In the genomic region with DNA sequence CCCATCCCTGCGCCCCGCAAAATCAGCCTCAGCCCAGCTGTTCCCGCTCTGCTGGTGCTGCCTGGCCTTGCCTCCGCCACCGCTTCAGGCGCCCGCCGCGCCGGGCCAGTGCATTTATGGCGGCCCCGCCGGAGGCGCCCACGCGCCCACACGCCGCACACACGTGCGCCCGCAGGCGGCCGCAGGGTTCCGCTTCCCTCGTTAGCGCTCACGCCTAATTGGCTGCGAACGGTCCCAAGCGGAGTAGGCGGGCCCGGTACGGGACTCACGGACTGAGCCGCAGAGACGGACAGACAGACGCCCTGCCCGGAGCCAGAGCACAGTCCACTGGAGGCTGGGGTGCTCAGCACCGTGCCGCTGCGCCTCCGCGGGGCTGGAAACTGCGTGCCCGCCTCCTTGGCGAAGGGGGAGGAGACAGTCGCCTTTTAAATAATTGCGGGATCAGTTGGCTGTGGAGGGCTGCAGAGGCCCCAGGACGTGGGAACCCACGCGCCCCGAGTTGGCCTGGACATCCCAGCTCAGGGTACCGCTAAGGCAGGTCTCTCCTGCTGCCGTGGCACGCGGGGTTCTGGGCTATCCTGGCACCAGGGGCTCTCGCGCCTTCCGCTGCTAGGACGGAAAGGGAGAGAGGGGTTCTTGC, we compare ENCODE assay signal across 11 mouse cellular contexts. TPM values are rescaled to one million over a fixed set of nuclear protein-coding genes. Genes with fewer than 3 reads are reported as not detected.
DNase-seq lines count a peak whose midpoint lies in the region; ATAC-seq and TF ChIP-seq lines count a peak whose summit lies in the region.
"Had no signal": no experiment of that assay in that cellular context is flagged by ENCODE, and none has a peak within 500 bp of the region (broad histone marks: within the 10 kb centered on the region; RNA-seq: fewer than 3 reads in every experiment).

No protein-coding gene starts in this region.

- no peak for TF ChIP-seq CTCF in bone marrow macrophage, adult 2 months (IDR thresholded peaks at IDR 0.05; ENCODE audit: low read depth, low read length)
- TF ChIP-seq CTCF in lung, adult 2 months (IDR thresholded peaks at IDR 0.05; ENCODE audit: insufficient read depth, low read length), result no peak

- no peak for DNase-seq in heart, postnatal 25 days (ENCODE audit: low spot score)
- no peak for DNase-seq in layer of hippocampus, adult 9-10 months (ENCODE audit: low spot score)
- DNase-seq in urinary bladder, adult 18-20 months (ENCODE audit: low spot score in 2 of 2), result no peak
- DNase-seq in lung, adult 2 months, result no peak

- H3K4me3 ChIP-seq in heart, embryonic 13.5 days, result peak overlapping the region; percentile 42
- H3K4me3 ChIP-seq in bone marrow macrophage, adult 2 months (ENCODE audit: insufficient read depth, low read length), result peak overlapping the region; percentile 22
- H3K4me3 ChIP-seq in hindbrain, embryonic 12.5 days, result peak overlapping the region; percentile 31
- peak overlapping the region; percentile 23 for H3K4me3 ChIP-seq in midbrain, embryonic 15.5 days
- no peak overlapping the region for H3K4me3 ChIP-seq in lung, adult 2 months (replicated peaks; ENCODE audit: extremely low read depth, low read depth, low read length)

- under 1% methylated on average over 60 of the region's 60 CpGs for WGBS in heart, embryonic 13.5 days
- under 1% methylated on average over 60 of the region's 60 CpGs for WGBS in hindbrain, embryonic 12.5 days
- under 1% methylated on average over 58 of the region's 60 CpGs for WGBS in midbrain, embryonic 15.5 days
- 1% methylated on average over 57 of the region's 60 CpGs for WGBS in lung, adult 2 months

- no peak overlapping the region for H3K9ac ChIP-seq in heart, embryonic 13.5 days
- H3K9ac ChIP-seq in hindbrain, embryonic 12.5 days, result 0 out of 2 replicates have a peak overlapping the region, but pooled peaks have one; percentile 27
- no peak overlapping the region for H3K9ac ChIP-seq in midbrain, embryonic 15.5 days
- H3K9ac ChIP-seq: liver, embryonic 14.5 days had no signal

- TF ChIP-seq POLR2A in bone marrow macrophage, adult 2 months (IDR thresholded peaks at IDR 0.05; ENCODE audit: borderline replicate concordance, low read depth, low read length), result no peak
- TF ChIP-seq POLR2A in lung, adult 2 months (IDR thresholded peaks at IDR 0.05; ENCODE audit: borderline replicate concordance, extremely low read depth, low read depth, low read length), result no peak

- peaks cover 42% of the 10 kb centered on the region for H3K4me1 ChIP-seq in heart, embryonic 13.5 days
- H3K4me1 ChIP-seq in bone marrow macrophage, adult 2 months (ENCODE audit: control insufficient read depth, insufficient read depth, low read length), result no peaks in the 10 kb centered on the region
- peaks cover 33% of the 10 kb centered on the region for H3K4me1 ChIP-seq in hindbrain, embryonic 12.5 days
- peaks cover 51% of the 10 kb centered on the region for H3K4me1 ChIP-seq in midbrain, embryonic 15.5 days
- 0 out of 2 replicates have a peak, but pooled peaks cover 2% of the 10 kb centered on the region for H3K4me1 ChIP-seq in lung, adult 2 months (ENCODE audit: control insufficient read depth, insufficient read depth, low read length)

- no peaks in the 10 kb centered on the region for H3K9me3 ChIP-seq in heart, embryonic 13.5 days
- no peaks in the 10 kb centered on the region for H3K9me3 ChIP-seq in hindbrain, embryonic 12.5 days (replicated peaks)
- H3K9me3 ChIP-seq in midbrain, embryonic 15.5 days, result no peaks in the 10 kb centered on the region

- ATAC-seq in heart, embryonic 13.5 days (ENCODE audit: extremely low read depth, insufficient number of reproducible peaks, low FRiP score, low TSS enrichment), result no peak
- ATAC-seq in hindbrain, embryonic 12.5 days (ENCODE audit: low FRiP score), result 0 out of 2 replicates have a peak, but pooled peaks have one; percentile 15
- ATAC-seq in midbrain, embryonic 15.5 days (replicated peaks), result no peak

- H3K27ac ChIP-seq in heart, embryonic 13.5 days (replicated peaks), result no peak overlapping the region
- no peak overlapping the region for H3K27ac ChIP-seq in bone marrow macrophage, adult 2 months (ENCODE audit: insufficient read depth, low read depth, low read length)
- H3K27ac ChIP-seq in hindbrain, embryonic 12.5 days, result peak overlapping the region; percentile 48
- no peak overlapping the region for H3K27ac ChIP-seq in midbrain, embryonic 15.5 days
- H3K27ac ChIP-seq: liver, embryonic 14.5 days had no signal

- peaks cover 99% of the 10 kb centered on the region for H3K27me3 ChIP-seq in heart, embryonic 13.5 days (replicated peaks)
- peaks cover 100% of the 10 kb centered on the region for H3K27me3 ChIP-seq in hindbrain, embryonic 12.5 days
- peaks cover 95% of the 10 kb centered on the region for H3K27me3 ChIP-seq in midbrain, embryonic 15.5 days (replicated peaks)

- H3K4me2 ChIP-seq in heart, embryonic 13.5 days, result peak overlapping the region; percentile 58
- peak overlapping the region; percentile 45 for H3K4me2 ChIP-seq in hindbrain, embryonic 12.5 days (replicated peaks)
- H3K4me2 ChIP-seq in midbrain, embryonic 15.5 days, result peak overlapping the region; percentile 45

- no peaks in the 10 kb centered on the region for H3K36me3 ChIP-seq in heart, embryonic 13.5 days
- H3K36me3 ChIP-seq in hindbrain, embryonic 12.5 days, result no peaks in the 10 kb centered on the region
- H3K36me3 ChIP-seq in midbrain, embryonic 15.5 days (replicated peaks), result no peaks in the 10 kb centered on the region
- H3K36me3 ChIP-seq: G1E had no signal

- intact Hi-C loops in heart, postnatal 25 days (cut with DNase I), result no loop called here

RNA-seq across cellular contexts. Expression of gene Nkx1-1, which starts 0.5 kb away (rescaled TPM):
- polyA plus RNA-seq in heart, embryonic 13.5 days (2015; fragmentation: Nextera tagmentation; extraction: Ambion mirVana), result not detected in 2 replicates
- total RNA-seq in heart, postnatal 25 days (2021), result not detected
- not detected in 2 replicates for polyA plus RNA-seq in bone marrow macrophage, adult 2 months (2012; ENCODE audit: insufficient read depth, insufficient read length, missing spikeins)
- polyA plus RNA-seq in hindbrain, embryonic 12.5 days (2016; fragmentation: Nextera tagmentation; extraction: Ambion mirVana), result 2.8 and 3.2 TPM in 2 replicates
- polyA plus RNA-seq in midbrain, embryonic 15.5 days (2015; fragmentation: Nextera tagmentation; extraction: Ambion mirVana), result 0.33 TPM in 1 of 2 replicates, not detected in the other
- not detected in 2 replicates for polyA plus RNA-seq in lung, adult 2 months (2012; rRNA removed)
- polyA plus RNA-seq: cortical plate, adult 2 months; G1E; liver, embryonic 14.5 days had no signal

RNA-seq across cellular contexts. Expression of gene Uvssa, which starts 55.9 kb away (rescaled TPM):
- 3.9 and 4.0 TPM in 2 replicates for polyA plus RNA-seq in heart, embryonic 13.5 days (2015; fragmentation: Nextera tagmentation; extraction: Ambion mirVana)
- 1 to 10 TPM; 3.2 TPM for total RNA-seq in heart, postnatal 25 days (2021)
- 13.0 and 15.9 TPM in 2 replicates for polyA plus RNA-seq in bone marrow macrophage, adult 2 months (2012; ENCODE audit: insufficient read depth, insufficient read length, missing spikeins)
- 10.3 and 10.4 TPM in 2 replicates for polyA plus RNA-seq in hindbrain, embryonic 12.5 days (2016; fragmentation: Nextera tagmentation; extraction: Ambion mirVana)
- 9.0 and 9.7 TPM in 2 replicates for polyA plus RNA-seq in midbrain, embryonic 15.5 days (2015; fragmentation: Nextera tagmentation; extraction: Ambion mirVana)
- polyA plus RNA-seq in lung, adult 2 months (2012; rRNA removed), result 4.8 and 5.9 TPM in 2 replicates
